Mouse (Mus musculus): ENCODE data around the gene Taf5l. TPM values are rescaled to one million over a fixed set of nuclear protein-coding genes. Genes with fewer than 3 reads are reported as not detected.
"Not testable (repeated sequence)": the region's sequence is repeated elsewhere in the genome, so short reads cannot be mapped to it uniquely, and the experiment has no call there.

Gene Taf5l
- polyA plus RNA-seq, 1 experiment from 2014 or later, result 18.6 TPM

DNA sequence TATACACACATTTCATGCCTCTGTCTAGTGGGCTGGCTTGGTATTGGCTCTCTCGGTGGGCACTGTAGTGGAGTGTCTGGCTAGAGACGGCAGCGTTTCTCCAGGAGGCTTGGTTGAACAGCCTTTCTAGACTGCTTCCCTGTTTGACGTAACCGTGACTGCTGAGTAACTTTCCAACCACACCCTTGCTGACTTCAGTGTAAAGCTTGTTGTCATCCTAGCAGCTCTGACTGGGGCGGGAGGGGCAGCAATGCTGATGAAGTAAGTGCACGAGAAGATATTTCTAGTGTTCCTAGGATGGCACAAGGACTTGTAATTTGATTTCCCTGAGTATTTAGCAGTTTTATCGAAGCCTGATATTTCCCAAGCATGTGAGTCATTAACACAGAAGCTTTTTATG is 24.7 kb upstream of the Taf5l start:
- H3K36me3 ChIP-seq (ENCODE audit: control insufficient read depth, insufficient read depth, low read length), result peaks cover 16% of the 10 kb centered on the region

DNA sequence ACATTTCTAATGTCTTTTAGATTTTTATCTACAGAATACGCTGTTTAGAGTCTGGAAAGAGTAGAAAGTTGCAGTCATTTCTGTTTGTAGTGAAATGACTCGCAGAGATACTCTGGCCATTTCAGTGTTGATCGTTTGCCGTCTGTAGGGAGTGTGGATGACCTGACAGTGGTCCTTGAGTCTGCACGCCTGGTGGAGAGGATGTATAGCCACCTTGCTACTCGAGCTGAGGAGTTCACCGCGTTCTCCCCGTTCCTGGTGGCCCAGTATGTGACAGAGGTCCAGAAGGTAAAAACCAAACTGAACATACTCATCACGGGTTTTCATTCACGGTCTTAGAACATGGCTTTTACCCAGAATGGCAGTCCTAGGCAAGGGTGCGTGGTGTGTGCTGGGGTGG is 23.7 kb upstream of the Taf5l start:
- Histone ChIP-seq H3K27ac (ENCODE audit: low read depth, low read length) (no peak overlapping the region), H3K9me3 (ENCODE audit: control insufficient read depth, low read length) (no peaks in the 10 kb centered on the region), H3K4me3 (ENCODE audit: low read length) (no peak overlapping the region), H3K4me1 (ENCODE audit: control insufficient read depth, insufficient read depth, low read depth, low read length) (no peaks in the 10 kb centered on the region), H3K4me2 (ENCODE audit: low read length) (no peak overlapping the region), H3K27me3 (replicated peaks; ENCODE audit: control insufficient read depth, insufficient read depth, low read length) (no peaks in the 10 kb centered on the region), H3K36me3 (ENCODE audit: control insufficient read depth, insufficient read depth, low read length) (peaks cover 16% of the 10 kb centered on the region), H3K9ac (ENCODE audit: low read depth, low read length) (no peak overlapping the region)
- no peak for ATAC-seq
- 97% methylated on average over 12 of the region's 12 CpGs for WGBS

More for the DNA sequence above, 24.7 kb upstream of the Taf5l start:
- no peaks in the 10 kb centered on the region for H3K4me1 ChIP-seq (ENCODE audit: control insufficient read depth, insufficient read depth, low read depth, low read length)
- H3K9ac ChIP-seq (ENCODE audit: low read depth, low read length), result no peak overlapping the region
- H3K9me3 ChIP-seq (ENCODE audit: control insufficient read depth, low read length), result no peaks in the 10 kb centered on the region
- no peak overlapping the region for H3K4me3 ChIP-seq (ENCODE audit: low read length)
- no peak for ATAC-seq
- no peak overlapping the region for H3K27ac ChIP-seq (ENCODE audit: low read depth, low read length)
- H3K4me2 ChIP-seq (ENCODE audit: low read length), result no peak overlapping the region
- no peaks in the 10 kb centered on the region for H3K27me3 ChIP-seq (replicated peaks; ENCODE audit: control insufficient read depth, insufficient read depth, low read length)
- 87% methylated on average over 8 of the region's 8 CpGs for whole genome bisulfite sequencing

GRCm38 (mm10) chr8:124044421-124044820 is 23.2 kb upstream of the Taf5l start:
- Histone ChIP-seq H3K9me3 (ENCODE audit: control insufficient read depth, low read length) (no peaks in the 10 kb centered on the region), H3K36me3 (ENCODE audit: control insufficient read depth, insufficient read depth, low read length) (peaks cover 17% of the 10 kb centered on the region), H3K9ac (ENCODE audit: low read depth, low read length) (no peak overlapping the region), H3K27me3 (replicated peaks; ENCODE audit: control insufficient read depth, insufficient read depth, low read length) (no peaks in the 10 kb centered on the region), H3K4me2 (ENCODE audit: low read length) (no peak overlapping the region), H3K27ac (ENCODE audit: low read depth, low read length) (no peak overlapping the region), H3K4me1 (ENCODE audit: control insufficient read depth, insufficient read depth, low read depth, low read length) (no peaks in the 10 kb centered on the region), H3K4me3 (ENCODE audit: low read length) (no peak overlapping the region)
- 96% methylated on average over 5 of the region's 5 CpGs for WGBS
- ATAC-seq, result no peak

- no peak for ATAC-seq
- 89% methylated on average over 1 of the region's 1 CpGs for WGBS
- H3K27ac ChIP-seq (ENCODE audit: low read depth, low read length), result no peak overlapping the region
- H3K36me3 ChIP-seq (ENCODE audit: control insufficient read depth, insufficient read depth, low read length), result peaks cover 27% of the 10 kb centered on the region
- H3K4me3 ChIP-seq (ENCODE audit: low read length), result no peak overlapping the region
- H3K9me3 ChIP-seq (ENCODE audit: control insufficient read depth, low read length), result no peaks in the 10 kb centered on the region
- no peak overlapping the region for H3K4me2 ChIP-seq (ENCODE audit: low read length)
- H3K27me3 ChIP-seq (replicated peaks; ENCODE audit: control insufficient read depth, insufficient read depth, low read length), result no peaks in the 10 kb centered on the region
- H3K9ac ChIP-seq (ENCODE audit: low read depth, low read length), result no peak overlapping the region
- H3K4me1 ChIP-seq (ENCODE audit: control insufficient read depth, insufficient read depth, low read depth, low read length), result no peaks in the 10 kb centered on the region
These were observed 21.0 kb upstream of the Taf5l start for GRCm38 (mm10) chr8:124042201-124042600.

DNA sequence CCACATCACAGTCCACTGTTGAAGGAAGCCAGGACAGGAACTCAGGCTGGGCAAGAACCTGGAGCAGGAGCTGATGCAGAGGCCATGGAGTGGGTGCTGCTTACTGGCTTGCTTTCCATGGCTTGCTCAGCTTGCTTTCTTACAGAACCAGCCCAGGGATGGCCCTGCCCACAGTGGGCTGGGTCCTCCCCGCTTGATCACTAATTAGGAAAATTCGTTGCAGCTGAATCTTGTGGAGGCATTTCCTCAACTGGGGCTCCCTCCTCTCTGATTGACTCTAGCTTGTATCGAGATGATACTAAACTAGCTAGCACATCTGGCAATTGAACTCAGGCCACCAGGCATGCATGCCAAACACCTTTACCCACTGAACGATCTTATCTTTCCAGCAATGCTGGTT is 18.2 kb upstream of the Taf5l start:
- Histone ChIP-seq H3K9me3 (ENCODE audit: control insufficient read depth, low read length) (no peaks in the 10 kb centered on the region), H3K27ac (ENCODE audit: low read depth, low read length) (no peak overlapping the region), H3K4me3 (ENCODE audit: low read length) (no peak overlapping the region), H3K4me2 (ENCODE audit: low read length) (no peak overlapping the region), H3K4me1 (ENCODE audit: control insufficient read depth, insufficient read depth, low read depth, low read length) (no peaks in the 10 kb centered on the region), H3K27me3 (replicated peaks; ENCODE audit: control insufficient read depth, insufficient read depth, low read length) (no peaks in the 10 kb centered on the region), H3K9ac (ENCODE audit: low read depth, low read length) (no peak overlapping the region), H3K36me3 (ENCODE audit: control insufficient read depth, insufficient read depth, low read length) (peaks cover 31% of the 10 kb centered on the region)
- WGBS, result 86% methylated on average over 4 of the region's 4 CpGs
- no peak for ATAC-seq

DNA sequence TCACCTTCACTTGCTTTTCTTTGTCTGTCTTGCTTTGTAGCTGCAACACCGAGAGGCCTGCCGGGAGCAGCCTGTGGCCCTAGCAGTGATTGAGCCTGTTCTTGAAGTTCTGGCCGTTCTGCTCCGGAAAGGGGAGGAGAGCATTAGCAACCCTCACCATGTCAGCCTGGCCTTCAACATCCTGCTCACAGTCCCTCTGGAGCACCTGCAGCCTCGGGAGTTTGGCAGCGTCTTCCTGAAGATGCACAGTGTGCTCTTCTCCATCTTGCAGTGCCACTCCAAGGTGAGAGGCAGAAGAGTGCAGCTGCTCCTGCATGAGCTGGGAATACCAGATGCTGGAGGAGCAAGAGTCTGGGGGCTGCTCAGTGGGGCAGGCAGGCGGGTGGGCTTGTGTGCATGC is 16.9 kb upstream of the Taf5l start:
- 94% methylated on average over 7 of the region's 7 CpGs for WGBS
- Histone ChIP-seq H3K27me3 (replicated peaks; ENCODE audit: control insufficient read depth, insufficient read depth, low read length) (no peaks in the 10 kb centered on the region), H3K9ac (ENCODE audit: low read depth, low read length) (no peak overlapping the region), H3K27ac (ENCODE audit: low read depth, low read length) (no peak overlapping the region), H3K9me3 (ENCODE audit: control insufficient read depth, low read length) (no peaks in the 10 kb centered on the region), H3K4me2 (ENCODE audit: low read length) (no peak overlapping the region), H3K36me3 (ENCODE audit: control insufficient read depth, insufficient read depth, low read length) (peaks cover 31% of the 10 kb centered on the region), H3K4me3 (ENCODE audit: low read length) (no peak overlapping the region), H3K4me1 (ENCODE audit: control insufficient read depth, insufficient read depth, low read depth, low read length) (no peaks in the 10 kb centered on the region)
- no peak for ATAC-seq

DNA sequence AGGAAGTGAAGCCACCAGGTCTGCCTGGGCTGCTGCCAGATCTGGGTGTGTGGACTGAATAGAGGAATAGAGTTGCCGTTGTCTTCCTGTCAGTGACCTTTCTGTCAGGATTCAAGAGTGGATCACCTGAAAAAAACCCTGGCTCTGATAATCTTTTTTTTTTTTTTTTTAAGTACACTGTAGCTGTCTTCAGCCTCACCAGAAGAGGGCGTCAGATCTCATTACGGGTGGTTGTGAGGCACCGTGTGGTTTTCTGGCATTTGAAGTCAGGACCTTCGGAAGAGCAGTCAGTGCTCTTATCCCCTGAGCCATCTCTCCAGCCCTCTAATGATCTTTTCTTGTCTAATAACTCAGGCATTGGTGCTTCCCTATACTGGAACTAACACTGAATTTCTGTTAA is 12.2 kb upstream of the Taf5l start:
- Histone ChIP-seq H3K4me2 (ENCODE audit: low read length) (no peak overlapping the region), H3K36me3 (ENCODE audit: control insufficient read depth, insufficient read depth, low read length) (peaks cover 49% of the 10 kb centered on the region), H3K4me1 (ENCODE audit: control insufficient read depth, insufficient read depth, low read depth, low read length) (no peaks in the 10 kb centered on the region), H3K27ac (ENCODE audit: low read depth, low read length) (no peak overlapping the region), H3K9ac (ENCODE audit: low read depth, low read length) (no peak overlapping the region), H3K4me3 (ENCODE audit: low read length) (no peak overlapping the region), H3K27me3 (replicated peaks; ENCODE audit: control insufficient read depth, insufficient read depth, low read length) (no peaks in the 10 kb centered on the region), H3K9me3 (ENCODE audit: control insufficient read depth, low read length) (no peaks in the 10 kb centered on the region)
- ATAC-seq, result no peak
- WGBS, result 71% methylated on average over 5 of the region's 5 CpGs

DNA sequence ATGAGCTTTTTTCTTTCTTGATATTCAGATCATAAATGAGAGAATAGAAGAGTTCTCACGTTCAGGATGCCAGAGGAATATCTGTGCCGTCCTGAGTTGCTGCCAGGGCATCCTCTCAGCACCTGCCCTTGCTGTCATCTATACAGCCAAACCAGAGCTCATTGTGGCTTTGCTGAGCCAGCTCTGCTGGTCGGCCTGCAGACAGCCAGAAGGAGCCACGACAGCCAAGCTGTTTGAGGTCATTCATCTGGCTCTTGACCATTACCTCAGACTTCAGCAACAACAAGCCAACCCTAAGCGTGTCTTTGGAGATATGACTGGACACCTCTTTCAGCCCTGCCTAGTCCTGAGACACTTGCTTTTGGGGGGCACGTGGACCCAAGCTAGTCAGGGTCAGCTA is 6.6 kb upstream of the Taf5l start:
- no peak overlapping the region for H3K4me3 ChIP-seq (ENCODE audit: low read length)
- H3K27me3 ChIP-seq (replicated peaks; ENCODE audit: control insufficient read depth, insufficient read depth, low read length), result no peaks in the 10 kb centered on the region
- no peak for ATAC-seq
- 92% methylated on average over 6 of the region's 6 CpGs for WGBS
- no peak overlapping the region for H3K4me2 ChIP-seq (ENCODE audit: low read length)
- H3K9ac ChIP-seq (ENCODE audit: low read depth, low read length), result no peak overlapping the region
- no peaks in the 10 kb centered on the region for H3K9me3 ChIP-seq (ENCODE audit: control insufficient read depth, low read length)
- peaks cover 31% of the 10 kb centered on the region for H3K36me3 ChIP-seq (ENCODE audit: control insufficient read depth, insufficient read depth, low read length)
- no peak overlapping the region for H3K27ac ChIP-seq (ENCODE audit: low read depth, low read length)
- no peaks in the 10 kb centered on the region for H3K4me1 ChIP-seq (ENCODE audit: control insufficient read depth, insufficient read depth, low read depth, low read length)

DNA sequence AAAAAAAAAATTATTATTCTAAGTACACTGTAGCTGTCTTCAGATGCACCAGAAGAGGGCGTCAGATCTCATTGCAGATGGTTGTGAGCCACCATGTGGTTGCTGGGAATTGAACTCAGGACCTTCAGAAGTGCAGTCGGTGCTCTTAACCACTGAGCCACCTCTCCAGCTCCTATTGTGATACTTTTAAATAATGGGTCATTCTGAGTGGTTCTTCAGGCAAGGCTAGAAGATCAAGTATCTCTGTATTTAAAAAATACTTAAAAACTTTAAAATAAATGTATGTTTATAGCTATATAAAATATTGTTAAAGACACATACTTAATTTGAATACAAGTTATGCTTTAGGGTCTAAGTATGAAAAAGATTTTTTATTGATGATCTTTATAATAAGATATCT is 5.1 kb upstream of the Taf5l start:
- not testable (repeated sequence) for H3K4me3 ChIP-seq (ENCODE audit: low read length); H3K4me2 ChIP-seq (ENCODE audit: low read length); H3K27me3 ChIP-seq (replicated peaks; ENCODE audit: control insufficient read depth, insufficient read depth, low read length); H3K9ac ChIP-seq (ENCODE audit: low read depth, low read length); ATAC-seq; H3K4me1 ChIP-seq (ENCODE audit: control insufficient read depth, insufficient read depth, low read depth, low read length); H3K9me3 ChIP-seq (ENCODE audit: control insufficient read depth, low read length); H3K27ac ChIP-seq (ENCODE audit: low read depth, low read length)
- 84% methylated on average over 2 of the region's 2 CpGs for whole genome bisulfite sequencing
- H3K36me3 ChIP-seq (ENCODE audit: control insufficient read depth, insufficient read depth, low read length), result peaks cover 29% of the 10 kb centered on the region
